Mouse (Mus musculus) c-Kit-positive CD71-positive TER-119-positive erythroid progenitor cells, embryonic 14.5 days (primary cell): ENCODE results near the gene Sgk2.
A peak's percentile ranks its signal among the peaks of the same experiment; 100 is the strongest.
"Not testable (repeated sequence)": the region's sequence is repeated elsewhere in the genome, so short reads cannot be mapped to it uniquely, and the experiment has no call there.

Source experiments
- DNase-seq: peaks from one replicate; pipeline ENCODE4 v3.0.0-alpha.2; 2013; ENCODE audit warnings: low spot score

Gene Sgk2

GRCm38 (mm10) chr2:162992084-162992437, 4.9 kb downstream of the Sgk2 start:
- no peak for DNase-seq

GRCm38 (mm10) chr2:162993881-162994616, 6.9 kb downstream of the Sgk2 start:
- no peak for DNase-seq

- peak; percentile 62 for DNase-seq
Measured at GRCm38 (mm10) chr2:162998528-162999230, 11.5 kb downstream of the Sgk2 start.

GRCm38 (mm10) chr2:162999744-163000143, 12.6 kb downstream of the Sgk2 start:
- DNase-seq = peak; percentile 35

GRCm38 (mm10) chr2:163001071-163001470, 13.9 kb downstream of the Sgk2 start:
- DNase-seq = no peak

GRCm38 (mm10) chr2:163007299-163007698, 20.2 kb downstream of the Sgk2 start:
- DNase-seq = no peak

- DNase-seq = peak; percentile 86
Measured at GRCm38 (mm10) chr2:163016916-163017743, 30.0 kb downstream of the Sgk2 start, which contains the start of gene Ift52. Gene Ift52, plus strand, starts transcription at chr2:163017354.

GRCm38 (mm10) chr2:163031289-163031688, 44.2 kb downstream of the Sgk2 start:
- DNase-seq = no peak

GRCm38 (mm10) chr2:163031757-163032156, 44.6 kb downstream of the Sgk2 start:
- no peak for DNase-seq

- no peak for DNase-seq
Measured at GRCm38 (mm10) chr2:163032622-163033021, 45.5 kb downstream of the Sgk2 start.

- no peak for DNase-seq
Measured at GRCm38 (mm10) chr2:163039940-163040339, 52.8 kb downstream of the Sgk2 start.

- DNase-seq = peak; percentile 44
Measured at GRCm38 (mm10) chr2:163048125-163048524, 61.0 kb downstream of the Sgk2 start.

- DNase-seq = no peak
Measured at GRCm38 (mm10) chr2:163049116-163049515, 62.0 kb downstream of the Sgk2 start.

GRCm38 (mm10) chr2:163051691-163052090, 64.6 kb downstream of the Sgk2 start:
- DNase-seq = no peak

GRCm38 (mm10) chr2:163052101-163052500, 65.0 kb downstream of the Sgk2 start:
- no peak for DNase-seq

- no peak for DNase-seq
Measured at GRCm38 (mm10) chr2:163052826-163053225, 65.7 kb downstream of the Sgk2 start.

GRCm38 (mm10) chr2:163054335-163054840, 67.3 kb downstream of the Sgk2 start, which contains the start of gene Mybl2:
Gene Mybl2, plus strand, starts transcription at chr2:163054687.
- DNase-seq = peak; percentile 97

GRCm38 (mm10) chr2:163054891-163055494, 67.9 kb downstream of the Sgk2 start:
- DNase-seq = peak; percentile 43

- no peak for DNase-seq
Measured at GRCm38 (mm10) chr2:163055715-163056114, 68.6 kb downstream of the Sgk2 start.

GRCm38 (mm10) chr2:163056584-163056983, 69.5 kb downstream of the Sgk2 start:
- DNase-seq = no peak

- DNase-seq = not testable (repeated sequence)
Measured at GRCm38 (mm10) chr2:163058981-163059380, 71.9 kb downstream of the Sgk2 start.

GRCm38 (mm10) chr2:163060630-163061029, 73.5 kb downstream of the Sgk2 start:
- DNase-seq = no peak
